Mouse (Mus musculus) monocyte, adult 5-6 weeks (primary cell): ENCODE data around the gene Yars. TPM values are rescaled to one million over a fixed set of nuclear protein-coding genes. Genes with fewer than 3 reads are reported as not detected.

Experiments
- ATAC-seq: fragments of 153-309, 156-312 bp; replicated peaks from 2 replicates; pipeline ENCODE4 v1.8.0; 2017; ENCODE audit warnings: mild to moderate bottlenecking; ENCODE audit not compliant: low TSS enrichment, insufficient number of reproducible peaks, severe bottlenecking, poor library complexity, low FRiP score
- total RNA-seq: library from RNA; stranded (forward); fragments of 200-1000, 200-491, 200-594 nt; gene quantifications from 3 replicates; pipeline ENCODE4 v1.2.3, GENCODE M21; 2017

The Yars gene
- total RNA-seq, 1 experiment from 2014 or later: 30.1 TPM

GRCm38 (mm10) chr4:129268698-129269097 lies 79.1 kb downstream of the Yars start:
- ATAC-seq: no peak

Other genes with a start within 250 kb of the Yars start
- 2.2 to 11.7 TPM (median 5.8 TPM) in 3 replicates for gene Azin2, start 227.3 kb upstream of the Yars start, total RNA-seq
- 62.2 to 89.0 TPM (median 73.4 TPM) in 3 replicates for gene Ak2, start 197.8 kb upstream of the Yars start, total RNA-seq
- gene Rnf19b, start 131.5 kb upstream of the Yars start, total RNA-seq: 223 to 304 TPM (median 264 TPM) in 3 replicates
- gene Tmem54, start 84.2 kb upstream of the Yars start, total RNA-seq: not detected in 3 replicates
- not detected in 3 replicates for gene Hpca, start 67.7 kb upstream of the Yars start, total RNA-seq
- 0.32 TPM in 1 of 3 replicates, not detected in the others for gene Fndc5, start 52.8 kb upstream of the Yars start, total RNA-seq
- 24.0 to 32.0 TPM (median 30.6 TPM) in 3 replicates for gene S100pbp, start within 50 bp of the Yars start, total RNA-seq
- 0.32 to 0.57 TPM in 2 of 3 replicates, not detected in the other for gene C77080, start 71.6 kb downstream of the Yars start, total RNA-seq
- 0.75 TPM in 1 of 3 replicates, not detected in the others for gene Sync, start 97.9 kb downstream of the Yars start, total RNA-seq
- 82.3 to 106 TPM (median 84.6 TPM) in 3 replicates for gene Rbbp4, start 145.6 kb downstream of the Yars start, total RNA-seq
- gene Zbtb8os, start 145.9 kb downstream of the Yars start, total RNA-seq: 58.5 to 68.8 TPM (median 66.8 TPM) in 3 replicates
- 1.7 to 7.3 TPM (median 4.5 TPM) in 3 replicates for gene Zbtb8a, start 188.4 kb downstream of the Yars start, total RNA-seq